Mouse (Mus musculus): ENCODE results near the gene Gas2.

The Gas2 gene

GRCm38 (mm10) chr7:51861250-51862096 is at the start of gene Gas2:
Gene Gas2 (plus strand): TSS chr7:51862015.
- DNase-seq (ENCODE audit: low read depth): peak; percentile 89

GRCm38 (mm10) chr7:51815473-51816282 is 46.1 kb upstream of the Gas2 start:
- peak; percentile 3 for DNase-seq (ENCODE audit: low read depth)

GRCm38 (mm10) chr7:51816283-51816839 is 45.5 kb upstream of the Gas2 start:
- no peak for DNase-seq (ENCODE audit: low read depth)

- no peak for DNase-seq (ENCODE audit: low read depth)
These were observed 43.4 kb upstream of the Gas2 start for GRCm38 (mm10) chr7:51818251-51818974.

DNA sequence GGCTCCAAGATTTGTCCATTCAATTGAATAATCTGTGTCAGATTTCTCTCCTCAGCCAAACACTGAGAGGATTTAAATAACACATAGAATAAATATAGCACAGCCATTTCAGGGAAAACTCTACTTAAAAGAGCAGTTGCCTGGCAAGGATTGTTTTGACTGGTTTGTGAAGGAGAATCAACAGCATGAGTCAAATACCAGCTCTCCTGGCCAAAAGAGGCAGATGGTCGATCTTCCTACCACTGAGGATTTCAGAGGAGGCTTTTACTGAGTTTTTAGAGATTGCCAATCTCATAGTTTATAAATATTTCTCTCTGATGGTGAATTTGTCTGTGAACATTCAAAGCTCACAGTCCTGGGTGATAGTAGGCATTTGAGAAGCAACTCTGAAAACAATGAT is 41.9 kb upstream of the Gas2 start:
- DNase-seq (ENCODE audit: low read depth): no peak

DNA sequence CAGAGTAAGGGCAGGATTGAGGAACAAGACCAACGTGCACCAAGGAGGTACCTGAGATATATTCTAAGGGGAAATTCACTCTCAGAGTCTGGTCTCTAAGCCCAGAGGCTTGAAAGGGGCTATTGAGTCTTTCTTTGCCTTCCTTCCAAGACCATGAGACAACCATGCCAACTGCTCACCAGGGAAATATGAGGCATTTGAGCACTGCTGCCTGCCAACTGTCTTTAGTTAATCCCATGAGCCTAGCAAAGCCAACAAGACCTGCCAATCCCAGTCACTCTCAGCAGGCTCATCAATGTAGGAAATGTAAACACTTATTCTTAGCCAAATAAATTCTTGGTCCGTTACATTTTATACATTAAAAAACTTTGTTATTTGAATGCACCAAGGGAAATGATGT is 40.3 kb upstream of the Gas2 start:
- no peak for DNase-seq (ENCODE audit: low read depth)

GRCm38 (mm10) chr7:51823562-51824338 is 38.1 kb upstream of the Gas2 start:
- no peak for DNase-seq (ENCODE audit: low read depth)

DNA sequence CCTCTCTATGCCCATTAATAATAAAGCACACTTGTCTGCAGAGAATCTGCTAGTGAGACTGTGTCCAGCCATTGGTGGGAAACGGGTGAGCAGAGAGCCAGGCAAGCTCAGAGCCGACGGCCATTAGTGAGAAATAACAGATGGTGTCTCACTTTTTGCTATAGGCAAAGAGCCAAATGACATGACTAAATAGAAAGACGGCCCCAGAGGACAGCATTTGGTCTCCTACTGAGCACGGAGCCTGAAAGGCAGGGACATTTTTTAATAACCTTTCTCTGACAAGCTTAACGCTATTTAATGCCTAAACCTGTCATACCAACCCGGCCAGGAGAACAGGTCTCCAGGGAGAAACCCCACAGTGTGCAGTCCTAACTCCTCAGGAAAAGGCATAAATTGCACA is 29.9 kb upstream of the Gas2 start:
- DNase-seq (ENCODE audit: low read depth): no peak

DNA sequence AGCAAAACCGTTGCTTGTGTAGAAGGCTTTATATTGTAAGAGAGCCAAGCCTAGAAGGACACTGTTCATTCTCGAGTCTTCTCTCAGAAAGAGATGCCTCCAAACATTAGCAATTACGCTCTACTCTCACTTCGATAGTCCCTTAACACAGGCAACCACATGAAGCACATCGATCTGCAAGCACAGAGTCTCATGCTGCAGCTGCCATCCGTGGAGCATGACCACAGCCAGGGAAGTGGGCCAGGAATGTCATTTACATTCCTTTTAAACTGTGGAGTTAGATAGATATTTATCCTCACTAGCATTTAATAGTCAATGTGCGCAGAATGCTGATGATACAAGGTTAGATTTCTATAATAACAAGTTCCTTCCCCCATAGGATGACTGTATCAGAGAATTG is 21.3 kb upstream of the Gas2 start:
- DNase-seq (ENCODE audit: low read depth): no peak

DNA sequence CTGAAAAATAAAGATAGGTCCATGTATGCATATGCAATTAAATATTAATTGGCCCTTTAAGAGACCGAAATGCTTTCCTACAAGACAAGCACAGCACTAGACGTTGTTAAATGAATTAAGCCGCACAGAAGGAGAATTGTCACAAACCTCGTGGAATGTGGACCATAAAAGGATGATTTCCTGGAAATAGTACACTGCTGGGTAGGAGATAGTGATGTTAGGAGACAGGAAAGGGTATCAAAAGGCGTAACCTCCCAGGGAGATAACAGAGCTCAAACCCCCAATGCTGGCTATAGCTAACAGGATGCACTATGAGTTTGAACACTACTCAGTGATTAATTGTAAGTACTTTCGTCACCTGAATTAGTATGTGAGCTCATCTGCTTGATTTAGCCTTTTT is 10.9 kb upstream of the Gas2 start:
- DNase-seq (ENCODE audit: low read depth): no peak

- no peak for DNase-seq (ENCODE audit: low read depth)
These were observed 9.8 kb upstream of the Gas2 start for GRCm38 (mm10) chr7:51851890-51852507.

DNA sequence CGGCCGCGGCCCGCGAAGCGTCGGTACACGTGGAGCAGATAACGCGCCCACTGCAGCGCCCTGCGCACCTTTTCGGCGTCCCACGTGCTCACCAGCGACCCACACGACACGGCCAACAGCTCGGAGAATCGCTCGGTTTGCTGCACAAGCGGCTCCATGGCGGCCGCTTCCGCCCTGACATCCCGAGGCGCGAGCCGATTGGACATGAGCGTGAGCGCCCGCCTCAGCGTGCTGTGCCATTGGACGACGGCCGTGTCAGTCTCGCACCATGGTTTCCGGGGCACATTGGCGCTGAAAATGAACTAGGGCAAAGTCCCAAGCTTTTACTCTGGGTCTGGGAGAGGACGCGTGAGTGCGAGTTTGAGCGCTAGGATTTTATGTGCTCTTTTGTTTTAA is 280 bp downstream of the Gas2 start, which contains the start of gene Fancf:
Gene Fancf, minus strand, starts transcription at position 171 of the 396 bp plus-strand sequence.
- DNase-seq (ENCODE audit: low read depth): peak; percentile 98

DNA sequence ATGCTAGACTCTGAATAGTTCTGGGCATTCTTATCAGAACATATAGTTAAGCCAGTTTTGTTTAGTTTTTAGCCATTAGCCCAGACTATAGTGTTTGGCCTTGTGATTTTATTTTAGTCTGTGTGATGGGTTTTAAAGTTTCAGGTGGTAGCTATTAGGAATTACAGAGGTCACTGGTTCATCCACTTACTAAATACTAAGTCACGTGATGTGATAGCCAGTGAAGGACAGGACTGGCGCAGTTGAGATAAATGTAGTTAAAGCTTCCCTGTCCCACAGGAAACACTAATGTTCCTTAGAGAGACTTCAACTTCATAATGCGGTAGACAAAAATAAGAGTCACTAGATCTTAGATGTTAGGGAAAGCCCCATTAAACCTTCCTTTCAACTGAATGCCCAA is 1.0 kb downstream of the Gas2 start:
- DNase-seq (ENCODE audit: low read depth): no peak

DNA sequence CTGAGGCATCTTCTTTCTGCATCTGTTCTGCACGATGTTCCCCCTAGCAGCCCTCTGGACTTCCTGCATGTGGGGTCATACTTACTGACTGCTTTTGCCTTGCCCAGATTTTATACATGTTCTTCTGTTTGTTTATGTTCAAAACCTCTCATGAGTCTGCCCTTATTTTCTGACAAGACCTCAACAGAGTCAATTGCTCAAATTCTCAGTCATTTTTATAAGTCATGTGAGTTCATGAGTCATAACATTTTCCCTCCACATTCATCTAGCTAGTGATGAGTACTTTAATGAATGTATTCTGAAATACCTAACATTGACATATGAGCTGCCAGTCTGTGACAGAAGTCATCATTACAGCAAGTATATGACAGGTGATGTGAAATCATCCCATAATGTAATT is 3.5 kb downstream of the Gas2 start:
- peak; percentile 22 for DNase-seq (ENCODE audit: low read depth)

GRCm38 (mm10) chr7:51867983-51868382 is 6.2 kb downstream of the Gas2 start:
- no peak for DNase-seq (ENCODE audit: low read depth)

DNA sequence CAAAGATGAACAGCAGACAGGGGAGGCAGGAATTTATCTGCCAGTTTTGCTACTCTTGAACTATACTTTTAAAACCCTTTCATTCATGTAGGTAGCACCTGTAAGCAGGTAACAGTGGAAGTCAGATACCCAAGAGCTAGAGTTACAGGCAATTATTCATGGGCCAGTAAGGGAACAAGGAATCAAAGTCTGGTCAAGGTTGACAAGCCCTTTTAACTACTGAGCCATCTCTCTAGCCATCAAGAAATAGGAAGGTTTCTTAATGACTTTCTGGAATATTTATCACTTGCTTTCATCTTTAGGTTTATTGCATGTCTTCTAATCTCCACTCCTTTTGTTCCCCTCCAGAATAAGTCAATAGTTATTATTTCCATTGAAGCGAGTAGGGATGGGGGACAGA is 10.2 kb downstream of the Gas2 start:
- no peak for DNase-seq (ENCODE audit: low read depth)

GRCm38 (mm10) chr7:51872597-51872996 is 10.8 kb downstream of the Gas2 start:
- DNase-seq (ENCODE audit: low read depth): no peak

DNA sequence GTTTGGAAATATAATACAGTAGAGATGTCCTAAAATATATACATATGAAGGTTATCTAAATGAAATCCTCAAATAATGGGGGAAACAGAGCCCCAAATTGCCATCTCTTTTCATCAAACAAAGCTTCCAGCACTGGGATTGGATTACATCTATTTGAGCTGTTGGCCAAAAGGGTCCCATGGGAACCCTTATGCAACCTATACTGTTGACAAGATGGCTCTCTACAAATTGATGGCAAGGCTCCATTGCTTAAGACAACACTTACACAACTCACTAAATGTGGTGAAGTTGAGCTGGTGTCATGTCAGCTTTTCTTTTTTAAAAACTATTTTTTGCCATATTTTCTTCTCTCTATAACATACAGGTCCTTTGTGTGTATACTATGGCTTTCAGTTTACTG is 14.5 kb downstream of the Gas2 start:
- no peak for DNase-seq (ENCODE audit: low read depth)

DNA sequence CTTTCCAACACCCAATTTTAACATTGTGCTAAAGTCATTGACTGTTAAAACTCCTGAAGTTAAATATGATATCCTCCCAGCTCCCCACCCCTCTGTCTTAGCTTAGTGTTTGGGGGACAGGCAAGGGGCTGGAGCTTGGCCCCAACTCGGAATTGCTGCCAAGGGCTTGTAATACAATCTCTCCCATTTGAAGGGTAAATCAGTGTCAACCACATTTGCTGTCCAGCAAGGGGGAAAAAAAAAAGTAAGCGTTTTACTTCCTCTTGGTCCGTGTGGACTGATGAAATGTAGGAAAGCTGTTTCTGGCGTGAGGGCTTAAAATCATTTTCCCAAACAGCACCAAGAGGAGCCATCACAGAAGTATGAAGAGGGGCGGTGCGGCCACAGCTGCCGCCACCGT is 16.9 kb downstream of the Gas2 start:
- no peak for DNase-seq (ENCODE audit: low read depth)

DNA sequence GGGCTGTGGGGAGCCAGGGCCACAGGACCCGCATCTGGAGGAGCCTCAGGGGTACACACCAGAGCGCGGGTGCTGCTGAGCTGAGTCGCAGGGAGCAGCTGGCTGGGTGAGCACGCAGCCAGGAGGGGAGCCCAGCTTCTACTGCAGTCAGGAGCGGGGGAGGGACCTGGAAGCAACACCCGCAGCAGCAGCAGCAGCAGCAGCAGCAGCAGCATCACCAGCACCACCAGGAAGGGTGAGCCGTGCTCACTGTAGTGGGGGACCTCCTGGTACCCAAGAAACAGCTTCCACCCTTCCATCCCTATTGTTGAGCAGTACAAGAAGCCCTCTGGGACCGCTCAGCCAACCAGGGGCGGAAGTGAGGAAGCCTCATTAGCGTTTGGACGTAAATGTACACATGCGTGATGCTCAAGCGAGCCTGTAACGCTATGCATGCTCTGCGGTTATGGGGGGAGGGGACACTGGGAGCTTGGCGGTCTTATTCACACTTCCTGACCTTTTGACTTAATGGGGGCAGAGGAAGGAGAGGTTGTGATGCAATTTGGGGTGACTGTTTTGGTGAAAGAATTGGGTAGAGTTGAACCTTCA is 17.4 kb downstream of the Gas2 start:
- DNase-seq (ENCODE audit: low read depth): peak; percentile 79

DNA sequence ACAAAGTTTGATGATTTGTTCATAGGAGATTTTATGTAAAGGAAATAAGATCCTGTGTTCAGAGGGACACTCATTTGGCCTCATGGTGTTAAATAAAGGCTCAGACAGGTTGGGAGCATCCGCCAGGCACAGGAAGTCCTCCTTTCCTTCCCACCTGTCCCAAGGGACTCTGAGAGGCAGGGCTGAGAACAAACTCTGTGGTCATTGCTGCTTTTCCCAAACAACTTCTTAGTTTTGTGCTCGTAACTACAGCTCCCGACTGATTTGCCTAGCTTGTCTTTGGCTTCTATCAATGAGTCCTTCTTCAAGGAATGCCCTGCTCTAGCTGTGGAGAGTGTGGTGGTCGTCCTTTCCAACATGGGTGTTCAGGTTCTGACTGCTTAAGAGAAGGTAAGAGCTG is 18.3 kb downstream of the Gas2 start:
- DNase-seq (ENCODE audit: low read depth): no peak

All from induced T-regulatory cell, adult 2 months (primary cell).